Mouse (Mus musculus): ENCODE measurements around the gene Aldh1a1.

- no peak for TF ChIP-seq CTCF (IDR thresholded peaks at IDR 0.05; ENCODE audit: control insufficient read depth, insufficient read depth, low read length)
- TF ChIP-seq POLR2A (IDR thresholded peaks at IDR 0.05; ENCODE audit: borderline replicate concordance, control insufficient read depth, low read depth, low read length), result no peak
Measured at GRCm38 (mm10) chr19:20511971-20512370, 19.5 kb downstream of the Aldh1a1 start.
